Mouse (Mus musculus): Measurements from ENCODE around the gene Gtpbp8. TPM values are rescaled to one million over a fixed set of nuclear protein-coding genes. Genes with fewer than 3 reads are reported as not detected.
A peak's percentile ranks its signal among the peaks of the same experiment; 100 is the strongest.

Gtpbp8 gene
- polyA plus RNA-seq, 1 experiment from 2014 or later: 21.0 TPM

- Histone ChIP-seq H3K9ac (no peak overlapping the region), H3K4me1 (peaks cover 37% of the 10 kb centered on the region), H3K4me3 (replicated peaks) (peak overlapping the region; percentile 6; the same call in 1 of the 2 replicates), H3K27me3 (no peaks in the 10 kb centered on the region), H3K27ac (replicated peaks) (peak overlapping the region; percentile 77), H3K36me3 (no peaks in the 10 kb centered on the region), H3K4me2 (replicated peaks) (peak overlapping the region; percentile 39), H3K9me3 (replicated peaks) (no peaks in the 10 kb centered on the region)
- peak; percentile 82 for ATAC-seq (ENCODE audit: insufficient number of reproducible peaks, low FRiP score, low TSS enrichment, low read depth)
- 33% methylated on average over 20 of the region's 20 CpGs for WGBS
These were observed 59.0 kb downstream of the Gtpbp8 start for GRCm38 (mm10) chr16:44686991-44687718.

Other genes starting within 250 kb of the Gtpbp8 start
- 42.3 and 49.1 TPM in 2 replicates for gene Boc, start 187.5 kb downstream of the Gtpbp8 start, polyA plus RNA-seq (2015; fragmentation: Nextera tagmentation; extraction: Ambion mirVana)
- 7.3 and 7.9 TPM in 2 replicates for gene Nepro, start 22.1 kb downstream of the Gtpbp8 start, polyA plus RNA-seq (2015; fragmentation: Nextera tagmentation; extraction: Ambion mirVana)
- gene Cd200r1, start 19.4 kb upstream of the Gtpbp8 start, polyA plus RNA-seq (2015; fragmentation: Nextera tagmentation; extraction: Ambion mirVana): 1.6 and 2.1 TPM in 2 replicates
- 0.63 and 1.2 TPM in 2 replicates for gene Cd200r4, start 65.4 kb upstream of the Gtpbp8 start, polyA plus RNA-seq (2015; fragmentation: Nextera tagmentation; extraction: Ambion mirVana)
- gene Cd200r2, start 120.7 kb upstream of the Gtpbp8 start, polyA plus RNA-seq (2015; fragmentation: Nextera tagmentation; extraction: Ambion mirVana): not detected in 2 replicates
- 2.8 and 3.3 TPM in 2 replicates for gene Cd200r3, start 197.3 kb upstream of the Gtpbp8 start, polyA plus RNA-seq (2015; fragmentation: Nextera tagmentation; extraction: Ambion mirVana)

All from embryonic facial prominence, embryonic 15.5 days (tissue).